In genomic region chr6:22390654-22391365, GRCm38 (mm10) we compare ENCODE assay signal across 14 mouse cellular contexts. TPM values are rescaled to one million over a fixed set of nuclear protein-coding genes. Genes with fewer than 3 reads are reported as not detected.
DNase-seq lines count a peak whose midpoint lies in the region; ATAC-seq and TF ChIP-seq lines count a peak whose summit lies in the region.
"Had no signal": no experiment of that assay in that cellular context is flagged by ENCODE, and none has a peak within 500 bp of the region (broad histone marks: within the 10 kb centered on the region; RNA-seq: fewer than 3 reads in every experiment).

No protein-coding gene starts in this region.

- no peaks in the 10 kb centered on the region for H3K27me3 ChIP-seq in forebrain, embryonic 16.5 days (replicated peaks; ENCODE audit: control insufficient read depth, insufficient read depth, low read length)
- no peaks in the 10 kb centered on the region for H3K27me3 ChIP-seq in forebrain, embryonic 10.5 days (ENCODE audit: poor library complexity, severe bottlenecking)
- no peaks in the 10 kb centered on the region for H3K27me3 ChIP-seq in kidney, adult 2 months (replicated peaks; ENCODE audit: control insufficient read depth, insufficient read depth, low read length)
- H3K27me3 ChIP-seq in spleen, adult 2 months (ENCODE audit: control insufficient read depth, insufficient read depth, low read length) = no peaks in the 10 kb centered on the region
- H3K27me3 ChIP-seq: embryonic facial prominence, embryonic 12.5 days; limb, embryonic 12.5 days had no signal

- H3K9me3 ChIP-seq in forebrain, embryonic 16.5 days (ENCODE audit: control insufficient read depth, low read length) = no peaks in the 10 kb centered on the region
- no peaks in the 10 kb centered on the region for H3K9me3 ChIP-seq in forebrain, embryonic 10.5 days
- H3K9me3 ChIP-seq: embryonic facial prominence, embryonic 12.5 days; limb, embryonic 12.5 days had no signal

- TF ChIP-seq POLR2A in kidney, adult 2 months (IDR thresholded peaks at IDR 0.05; ENCODE audit: low read depth, low read length) = no peak
- TF ChIP-seq POLR2A in spleen, adult 2 months (IDR thresholded peaks at IDR 0.05; ENCODE audit: low read depth, low read length) = no peak

- TF ChIP-seq CTCF in kidney, adult 2 months (conservative IDR thresholded peaks at IDR 0.05; ENCODE audit: insufficient read depth, insufficient read length, low read depth, low read length) = no peak
- no peak for TF ChIP-seq CTCF in spleen, adult 2 months (IDR thresholded peaks at IDR 0.05; ENCODE audit: extremely low read depth, insufficient read depth, insufficient read length, insufficient replicate concordance)

- no peak for DNase-seq in forebrain, embryonic 10.5 days (ENCODE audit: extremely low spot score, low spot score)
- peak; percentile 4 for DNase-seq in kidney, adult 2 months
- DNase-seq in kidney, adult 9 months = no peak
- DNase-seq in spleen, adult 2 months (ENCODE audit: low read depth in 1 of 2, low spot score in 2 of 2) = peak in 1 of 2 experiments; percentile 52
- no peak for DNase-seq in spleen, adult 12 weeks (ENCODE audit: low spot score)
- no peak for DNase-seq in embryo, embryonic 10 days (ENCODE audit: low spot score)
- DNase-seq in c-Kit-positive CD71-positive TER-119-positive erythroid progenitor cells, embryonic 14.5 days (ENCODE audit: low spot score) = no peak
- DNase-seq: adrenal gland, postnatal 25 days; cerebellum, adult 9-10 months; heart, adult 2 months had no signal

- 0 out of 2 replicates have a peak, but pooled peaks have one; percentile 18 for ATAC-seq in forebrain, embryonic 16.5 days
- ATAC-seq: hindbrain, postnatal 0 days had no signal

- no peak overlapping the region for H3K9ac ChIP-seq in forebrain, embryonic 16.5 days (replicated peaks; ENCODE audit: low read depth, low read length)
- H3K9ac ChIP-seq: embryonic facial prominence, embryonic 12.5 days; limb, embryonic 12.5 days had no signal

- H3K4me1 ChIP-seq in forebrain, embryonic 16.5 days (replicated peaks; ENCODE audit: control insufficient read depth, insufficient read depth, low read length) = peaks cover 5% of the 10 kb centered on the region; the same call in 1 of the 2 replicates
- H3K4me1 ChIP-seq in forebrain, embryonic 10.5 days = peaks cover 4% of the 10 kb centered on the region; the same call in 1 of the 2 replicates
- no peaks in the 10 kb centered on the region for H3K4me1 ChIP-seq in kidney, adult 2 months (ENCODE audit: control insufficient read depth, insufficient read depth, low read length)
- H3K4me1 ChIP-seq in spleen, adult 2 months (ENCODE audit: control insufficient read depth, insufficient read depth, insufficient read length) = peaks cover 7% of the 10 kb centered on the region; the same call in 1 of the 2 replicates
- H3K4me1 ChIP-seq: embryonic facial prominence, embryonic 12.5 days; limb, embryonic 12.5 days had no signal

- H3K4me2 ChIP-seq in forebrain, embryonic 16.5 days (ENCODE audit: low read length) = no peak overlapping the region
- H3K4me2 ChIP-seq: embryonic facial prominence, embryonic 12.5 days; limb, embryonic 12.5 days had no signal

- H3K27ac ChIP-seq in forebrain, embryonic 16.5 days (ENCODE audit: low read length) = no peak overlapping the region
- no peak overlapping the region for H3K27ac ChIP-seq in forebrain, embryonic 10.5 days
- no peak overlapping the region for H3K27ac ChIP-seq in kidney, adult 2 months (ENCODE audit: insufficient read depth, low read depth, low read length)
- peak overlapping the region; percentile 64 for H3K27ac ChIP-seq in spleen, adult 2 months (ENCODE audit: insufficient read depth, low read length)
- H3K27ac ChIP-seq: embryonic facial prominence, embryonic 12.5 days; heart, adult 2 months; hindbrain, postnatal 0 days; limb, embryonic 12.5 days had no signal

- H3K4me3 ChIP-seq in forebrain, embryonic 16.5 days (replicated peaks; ENCODE audit: low read length) = no peak overlapping the region
- no peak overlapping the region for H3K4me3 ChIP-seq in forebrain, embryonic 10.5 days
- no peak overlapping the region for H3K4me3 ChIP-seq in kidney, adult 2 months (ENCODE audit: insufficient read depth, low read depth, low read length)
- no peak overlapping the region for H3K4me3 ChIP-seq in spleen, adult 2 months (ENCODE audit: extremely low read depth, insufficient read depth, insufficient read length)
- H3K4me3 ChIP-seq: embryonic facial prominence, embryonic 12.5 days; heart, adult 2 months; limb, embryonic 12.5 days had no signal

- 57% methylated on average over 13 of the region's 13 CpGs for WGBS in forebrain, embryonic 16.5 days
- 77% methylated on average over 13 of the region's 13 CpGs for WGBS in forebrain, embryonic 10.5 days
- whole genome bisulfite sequencing in kidney, adult 2 months = 52% methylated on average over 13 of the region's 13 CpGs
- WGBS in spleen, adult 2 months = 18% methylated on average over 13 of the region's 13 CpGs

- H3K36me3 ChIP-seq in forebrain, embryonic 16.5 days (ENCODE audit: control insufficient read depth, insufficient read depth) = no peaks in the 10 kb centered on the region
- no peaks in the 10 kb centered on the region for H3K36me3 ChIP-seq in forebrain, embryonic 10.5 days (replicated peaks)
- H3K36me3 ChIP-seq in kidney, adult 2 months (ENCODE audit: control insufficient read depth, insufficient read depth, low read length) = no peaks in the 10 kb centered on the region
- no peaks in the 10 kb centered on the region for H3K36me3 ChIP-seq in spleen, adult 2 months (ENCODE audit: control insufficient read depth, insufficient read depth, low read length)
- H3K36me3 ChIP-seq: embryonic facial prominence, embryonic 12.5 days; limb, embryonic 12.5 days had no signal

RNA-seq across cellular contexts. Expression of gene Fam3c, which starts 34.8 kb away (rescaled TPM):
- polyA plus RNA-seq in forebrain, embryonic 16.5 days (2015; fragmentation: Nextera tagmentation; extraction: Ambion mirVana) = 69.0 and 71.9 TPM in 2 replicates
- polyA plus RNA-seq in forebrain, embryonic 10.5 days (2016; fragmentation: Nextera tagmentation; extraction: Ambion mirVana) = 31.8 and 33.4 TPM in 2 replicates
- 2.3 and 5.3 TPM in 2 replicates for polyA plus RNA-seq in kidney, adult 2 months (2012; rRNA removed)
- 3.7 and 3.9 TPM in 2 replicates for polyA plus RNA-seq in spleen, adult 2 months (2012; rRNA removed)
